Mouse (Mus musculus) heart, embryonic 13.5 days (tissue): ENCODE measurements around the gene Ppp1r12b. TPM values are rescaled to one million over a fixed set of nuclear protein-coding genes. Genes with fewer than 3 reads are reported as not detected.

ENCODE experiments used
- ATAC-seq: fragments of 200-750 bp; cut with Nextera tagmentation; 2 replicates; pipeline ENCODE4 v1.8.0; 2017; ENCODE audit warnings: moderate TSS enrichment; ENCODE audit not compliant: insufficient number of reproducible peaks, low FRiP score, low TSS enrichment; ENCODE audit errors: extremely low read depth
- H3K27ac ChIP-seq: fragments of 300-500 bp; sonication (generic); replicated peaks from 2 replicates; pipeline ENCODE4 v1.5.1; 2015; ENCODE audit warnings: moderate library complexity, mild to moderate bottlenecking, inconsistent platforms
- H3K27me3 ChIP-seq: fragments of 300-500 bp; sonication (generic); replicated peaks from 2 replicates; pipeline ENCODE4 v1.6.1; 2015; ENCODE audit warnings: mild to moderate bottlenecking, inconsistent platforms
- H3K36me3 ChIP-seq: fragments of 300-500 bp; sonication (generic); 2 replicates; pipeline ENCODE4 v1.6.1; 2015; ENCODE audit warnings: mild to moderate bottlenecking, inconsistent platforms
- H3K4me1 ChIP-seq: fragments of 300-500 bp; sonication (generic); 2 replicates; pipeline ENCODE4 v1.6.1; 2015; ENCODE audit warnings: inconsistent platforms
- H3K4me2 ChIP-seq: fragments of 300-500 bp; sonication (generic); 2 replicates; pipeline ENCODE4 v1.6.1; 2015; ENCODE audit warnings: inconsistent platforms, mild to moderate bottlenecking, moderate library complexity
- H3K4me3 ChIP-seq: fragments of 300-500 bp; sonication (generic); 2 replicates; pipeline ENCODE4 v1.5.1; 2015; ENCODE audit warnings: moderate library complexity, mild to moderate bottlenecking, inconsistent platforms
- H3K9ac ChIP-seq: fragments of 300-500 bp; sonication (generic); 2 replicates; pipeline ENCODE4 v1.6.1; 2015; ENCODE audit warnings: inconsistent platforms, mild to moderate bottlenecking, moderate library complexity
- H3K9me3 ChIP-seq: fragments of 300-500 bp; sonication (generic); 2 replicates; pipeline ENCODE4 v1.6.1; 2016; ENCODE audit warnings: inconsistent platforms
- WGBS: fragments of 180-500 bp; shearing (Covaris S2); methylation state at CpG from one replicate; pipeline ENCODE4 v1.1.7; 2015; ENCODE audit warnings: mixed read lengths; 5-methylcytosine and 5-hydroxymethylcytosine counted together
- polyA plus RNA-seq: library from polyadenylated mRNA; unstranded; fragments of >200 nt; fragmentation: Nextera tagmentation; extraction: Ambion mirVana; gene quantifications from 2 replicates; pipeline ENCODE4 v1.2.1, GENCODE M21; 2015

Ppp1r12b gene
- polyA plus RNA-seq, 1 experiment from 2014 or later, result 20.3 TPM

DNA sequence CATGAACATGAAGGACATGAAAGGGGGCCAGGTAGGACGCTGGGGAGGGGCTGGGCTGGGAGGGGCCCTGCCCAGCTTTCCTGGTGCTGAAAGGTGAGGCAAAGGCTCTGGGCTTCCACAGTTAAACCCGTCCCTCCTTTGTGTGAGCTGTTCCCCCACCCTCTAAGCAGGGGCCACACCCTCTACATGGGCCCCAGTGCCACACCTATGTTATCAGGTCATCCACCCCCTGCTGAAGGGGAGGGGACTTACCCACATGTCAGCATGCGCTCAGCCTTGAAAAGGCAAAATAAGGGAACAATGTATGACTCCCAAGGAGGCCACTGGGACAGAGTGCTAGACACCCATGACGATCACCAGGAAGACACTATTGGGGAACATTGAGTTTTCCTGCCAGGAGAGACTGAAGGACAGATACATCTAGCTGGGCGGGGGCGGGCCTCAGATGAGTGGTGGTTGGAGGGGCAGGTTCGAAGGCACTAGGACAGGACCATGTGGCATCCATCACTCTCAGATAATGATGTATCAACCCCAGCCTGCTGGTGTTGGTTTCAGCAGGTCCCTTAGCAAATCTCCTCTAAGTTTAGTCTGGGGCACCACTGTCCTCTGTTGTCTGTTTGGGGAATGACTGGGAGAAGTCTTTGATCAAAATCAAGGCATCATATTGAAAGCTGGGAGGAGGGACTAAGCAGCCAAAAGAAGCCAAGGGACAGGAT lies 213.6 kb downstream of the Ppp1r12b start:
- Histone ChIP-seq H3K4me1 (peaks cover 16% of the 10 kb centered on the region), H3K27ac (no peak overlapping the region)

DNA sequence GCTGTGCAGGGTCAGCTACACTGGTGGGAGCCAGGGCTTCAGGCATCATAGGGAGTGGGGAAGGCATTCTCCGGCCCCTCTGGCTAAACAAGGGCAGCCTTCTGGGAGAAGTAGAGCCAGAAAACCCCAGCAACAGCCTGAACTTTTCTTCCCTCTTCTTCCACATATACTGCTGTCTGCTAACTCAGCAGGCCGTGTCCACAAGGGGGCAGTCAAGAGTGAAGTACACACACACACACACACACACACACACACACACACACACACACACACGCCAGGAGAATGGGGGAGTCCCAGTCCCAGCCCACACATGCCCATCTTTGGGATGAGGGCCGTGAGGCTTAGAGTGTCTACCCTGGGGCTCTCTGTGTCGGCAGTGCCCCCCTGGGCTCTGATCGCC lies 214.3 kb downstream of the Ppp1r12b start:
- no peaks in the 10 kb centered on the region; the same call in 1 of the 2 replicates for H3K27me3 ChIP-seq
- H3K4me2 ChIP-seq, result no peak overlapping the region
- H3K27ac ChIP-seq, result no peak overlapping the region
- no peak for ATAC-seq
- H3K9ac ChIP-seq, result no peak overlapping the region
- no peaks in the 10 kb centered on the region for H3K36me3 ChIP-seq
- no peaks in the 10 kb centered on the region for H3K9me3 ChIP-seq
- H3K4me1 ChIP-seq, result peaks cover 16% of the 10 kb centered on the region
- 60% methylated on average over 6 of the region's 6 CpGs for WGBS
- no peak overlapping the region for H3K4me3 ChIP-seq

More for the DNA sequence above, 213.6 kb downstream of the Ppp1r12b start:
- Histone ChIP-seq H3K4me3 (no peak overlapping the region), H3K36me3 (no peaks in the 10 kb centered on the region), H3K27me3 (no peaks in the 10 kb centered on the region), H3K9me3 (no peaks in the 10 kb centered on the region), H3K4me2 (no peak overlapping the region), H3K9ac (no peak overlapping the region)
- 56% methylated on average over 7 of the region's 7 CpGs for WGBS
- no peak for ATAC-seq

DNA sequence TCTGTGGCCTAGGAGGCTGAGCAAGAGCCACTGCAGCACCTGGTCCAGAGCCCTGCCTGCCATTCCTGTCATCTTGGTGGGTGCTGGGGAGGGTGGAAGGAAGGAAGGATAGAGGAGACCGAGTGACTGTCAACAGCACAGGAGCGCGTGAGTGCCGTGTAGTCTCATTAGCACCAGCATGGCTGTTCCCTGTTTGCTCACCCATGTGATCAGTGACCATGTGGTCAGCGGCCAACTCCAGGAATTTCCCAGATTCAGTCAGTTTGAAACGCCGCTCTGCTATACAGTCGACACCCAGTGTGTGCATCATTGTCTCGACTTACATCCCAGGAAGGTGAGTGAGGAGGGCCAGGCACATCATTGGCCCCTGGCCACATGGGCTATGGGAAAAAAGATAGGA lies 218.3 kb downstream of the Ppp1r12b start:
- no peak overlapping the region for H3K4me2 ChIP-seq
- no peak for ATAC-seq
- no peaks in the 10 kb centered on the region for H3K36me3 ChIP-seq
- H3K27ac ChIP-seq, result no peak overlapping the region
- no peak overlapping the region for H3K4me3 ChIP-seq
- H3K9me3 ChIP-seq, result no peaks in the 10 kb centered on the region
- peaks cover 17% of the 10 kb centered on the region for H3K4me1 ChIP-seq
- H3K27me3 ChIP-seq, result peaks cover 4% of the 10 kb centered on the region; the same call in 1 of the 2 replicates
- no peak overlapping the region for H3K9ac ChIP-seq
- WGBS, result 67% methylated on average over 9 of the region's 9 CpGs

DNA sequence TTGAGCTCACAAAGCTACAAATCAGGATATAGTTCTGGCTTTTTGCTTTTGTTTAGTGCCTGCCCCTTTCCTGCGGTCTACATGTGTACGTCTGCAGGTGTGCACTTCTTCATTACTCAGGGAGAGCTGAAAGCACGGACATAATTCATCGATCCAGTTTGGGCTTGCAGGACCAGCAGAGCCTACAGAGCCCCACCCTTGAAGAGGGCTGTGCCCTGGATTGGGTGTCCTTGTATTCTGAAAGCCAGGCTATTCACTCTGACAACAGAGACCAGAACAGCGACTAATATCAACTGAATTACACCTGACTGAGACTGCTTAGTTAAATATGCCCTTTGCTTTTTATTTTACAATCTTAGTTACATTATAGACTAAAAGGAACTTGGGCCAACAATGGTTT lies 222.1 kb downstream of the Ppp1r12b start:
- Histone ChIP-seq H3K4me3 (no peak overlapping the region), H3K4me1 (peaks cover 9% of the 10 kb centered on the region), H3K36me3 (no peaks in the 10 kb centered on the region), H3K9ac (no peak overlapping the region), H3K4me2 (no peak overlapping the region), H3K27ac (no peak overlapping the region), H3K9me3 (no peaks in the 10 kb centered on the region), H3K27me3 (peaks cover 16% of the 10 kb centered on the region)
- 85% methylated on average over 5 of the region's 5 CpGs for WGBS
- ATAC-seq, result no peak

DNA sequence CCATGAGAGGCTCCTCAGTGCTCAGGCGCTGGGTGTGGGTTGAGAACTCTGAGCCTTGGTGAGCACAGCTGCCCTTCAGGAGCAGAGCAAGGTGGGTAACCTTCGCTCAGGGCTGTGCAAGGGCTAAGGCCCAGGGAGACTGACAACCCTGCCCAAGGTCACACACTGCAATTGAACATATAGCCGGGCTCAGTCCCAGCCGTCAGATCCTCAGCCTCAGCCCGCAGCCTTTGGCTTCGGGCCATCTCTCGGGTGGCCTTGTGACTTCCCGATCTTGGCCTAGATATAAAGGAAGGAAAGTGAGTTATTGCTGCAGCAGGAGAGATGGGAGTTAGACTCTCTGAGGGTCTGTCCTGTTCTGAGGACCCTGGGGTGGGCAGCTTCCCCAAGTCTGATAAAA lies 228.5 kb downstream of the Ppp1r12b start:
- Histone ChIP-seq H3K36me3 (no peaks in the 10 kb centered on the region), H3K4me1 (peaks cover 9% of the 10 kb centered on the region; the same call in 1 of the 2 replicates), H3K27me3 (peaks cover 26% of the 10 kb centered on the region), H3K9ac (no peak overlapping the region), H3K27ac (no peak overlapping the region), H3K4me3 (no peak overlapping the region), H3K4me2 (no peak overlapping the region), H3K9me3 (no peaks in the 10 kb centered on the region)
- no peak for ATAC-seq
- 54% methylated on average over 8 of the region's 8 CpGs for WGBS

DNA sequence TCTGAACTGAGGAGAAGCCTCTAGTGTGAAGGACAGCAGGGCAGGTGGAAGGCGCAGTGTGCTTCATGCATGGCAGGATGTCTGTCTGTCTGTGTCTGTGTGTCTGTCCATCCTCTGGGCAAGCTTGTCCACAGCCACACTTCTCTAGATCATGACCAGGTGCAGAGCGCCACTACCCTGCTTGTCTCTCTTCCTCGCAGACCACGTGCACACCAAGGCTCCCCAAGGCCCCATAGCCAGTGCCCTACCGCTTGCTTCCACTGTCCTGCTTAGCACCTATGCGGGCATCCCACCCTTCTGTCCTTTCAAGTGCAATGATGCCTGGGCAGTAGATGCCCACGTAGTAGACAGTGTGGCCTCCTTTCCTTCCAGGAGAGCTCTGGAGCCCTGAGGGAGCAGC lies 229.3 kb downstream of the Ppp1r12b start:
- peaks cover 9% of the 10 kb centered on the region; the same call in 1 of the 2 replicates for H3K4me1 ChIP-seq
- H3K4me3 ChIP-seq, result no peak overlapping the region
- no peak overlapping the region for H3K4me2 ChIP-seq
- H3K27me3 ChIP-seq, result peaks cover 27% of the 10 kb centered on the region; the same call in 1 of the 2 replicates
- H3K27ac ChIP-seq, result no peak overlapping the region
- WGBS, result 88% methylated on average over 7 of the region's 7 CpGs
- H3K36me3 ChIP-seq, result no peaks in the 10 kb centered on the region
- no peaks in the 10 kb centered on the region for H3K9me3 ChIP-seq
- H3K9ac ChIP-seq, result no peak overlapping the region
- ATAC-seq, result no peak

DNA sequence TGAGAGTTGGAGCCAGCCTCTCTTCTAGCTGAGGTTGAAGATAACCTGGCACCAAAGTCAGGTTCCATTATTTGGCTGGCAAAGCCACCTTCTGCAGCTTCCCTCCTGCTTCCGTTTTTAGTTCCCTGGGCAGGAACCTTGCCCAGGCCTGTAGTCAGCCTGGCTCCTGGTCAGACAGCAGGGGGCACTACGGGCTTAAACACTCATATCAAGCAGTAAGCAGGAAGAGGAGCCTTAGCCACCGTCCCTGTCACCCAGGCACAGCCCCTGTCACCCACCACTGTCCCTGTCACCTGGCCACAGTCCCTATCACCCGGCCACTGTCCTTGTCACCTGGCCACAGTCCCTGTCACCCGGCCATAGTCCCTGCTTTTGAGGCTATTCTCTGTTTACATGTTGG lies 230.5 kb downstream of the Ppp1r12b start:
- no peak overlapping the region for H3K27ac ChIP-seq
- WGBS, result 37% methylated on average over 5 of the region's 5 CpGs
- ATAC-seq, result no peak

DNA sequence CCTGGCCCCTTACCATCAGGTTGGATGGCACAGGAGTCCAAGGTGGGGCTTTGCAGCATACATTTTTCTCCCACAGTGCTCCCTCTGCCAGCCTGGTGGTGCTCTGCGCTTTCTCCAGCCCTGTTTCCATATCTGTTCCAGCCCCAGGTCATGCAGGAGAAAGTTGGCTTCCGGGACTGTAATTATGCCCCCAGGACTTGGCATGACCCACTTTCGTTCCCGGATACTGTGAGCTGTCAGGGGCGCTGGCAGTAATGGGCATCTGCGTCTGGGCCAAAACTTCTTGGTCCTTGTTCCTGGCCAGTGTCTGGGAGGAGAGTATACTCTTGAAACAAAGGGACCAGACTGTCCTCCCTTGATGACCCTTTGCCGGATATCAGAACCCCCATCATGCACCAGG lies 232.9 kb downstream of the Ppp1r12b start:
- 79% methylated on average over 7 of the region's 7 CpGs for WGBS
- H3K27me3 ChIP-seq, result peaks cover 28% of the 10 kb centered on the region

More for the DNA sequence above, 230.5 kb downstream of the Ppp1r12b start:
- no peak overlapping the region for H3K4me2 ChIP-seq
- H3K4me1 ChIP-seq, result peaks cover 9% of the 10 kb centered on the region; the same call in 1 of the 2 replicates
- H3K36me3 ChIP-seq, result no peaks in the 10 kb centered on the region
- no peak overlapping the region for H3K9ac ChIP-seq
- H3K27me3 ChIP-seq, result peaks cover 34% of the 10 kb centered on the region
- no peak overlapping the region for H3K4me3 ChIP-seq
- no peaks in the 10 kb centered on the region for H3K9me3 ChIP-seq

DNA sequence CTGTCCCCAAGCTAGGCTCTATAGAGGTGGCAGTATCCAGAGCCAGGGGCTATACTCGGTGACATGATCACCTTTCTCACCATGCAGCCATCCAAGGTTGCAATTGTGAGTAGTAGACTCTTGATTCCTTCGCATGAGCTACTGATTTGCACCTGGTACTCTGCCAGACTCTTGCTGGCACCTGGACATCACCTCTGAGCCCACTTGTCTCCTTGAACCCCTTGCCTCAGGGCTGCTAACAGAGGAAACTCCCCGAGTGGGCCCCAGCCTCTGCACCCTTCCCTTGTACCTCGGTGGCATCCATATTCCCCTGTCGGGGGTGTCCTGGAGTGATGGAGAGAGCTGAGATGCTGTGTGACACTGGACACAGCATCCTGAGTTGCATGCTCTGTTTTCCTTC lies 234.3 kb downstream of the Ppp1r12b start:
- 72% methylated on average over 5 of the region's 5 CpGs for WGBS
- H3K4me3 ChIP-seq, result no peak overlapping the region
- ATAC-seq, result no peak

More for the DNA sequence above, 232.9 kb downstream of the Ppp1r12b start:
- no peak overlapping the region for H3K9ac ChIP-seq
- H3K4me2 ChIP-seq, result no peak overlapping the region
- peaks cover 15% of the 10 kb centered on the region for H3K4me1 ChIP-seq
- H3K4me3 ChIP-seq, result no peak overlapping the region
- H3K36me3 ChIP-seq, result no peaks in the 10 kb centered on the region
- H3K9me3 ChIP-seq, result no peaks in the 10 kb centered on the region
- H3K27ac ChIP-seq, result no peak overlapping the region
- no peak for ATAC-seq

DNA sequence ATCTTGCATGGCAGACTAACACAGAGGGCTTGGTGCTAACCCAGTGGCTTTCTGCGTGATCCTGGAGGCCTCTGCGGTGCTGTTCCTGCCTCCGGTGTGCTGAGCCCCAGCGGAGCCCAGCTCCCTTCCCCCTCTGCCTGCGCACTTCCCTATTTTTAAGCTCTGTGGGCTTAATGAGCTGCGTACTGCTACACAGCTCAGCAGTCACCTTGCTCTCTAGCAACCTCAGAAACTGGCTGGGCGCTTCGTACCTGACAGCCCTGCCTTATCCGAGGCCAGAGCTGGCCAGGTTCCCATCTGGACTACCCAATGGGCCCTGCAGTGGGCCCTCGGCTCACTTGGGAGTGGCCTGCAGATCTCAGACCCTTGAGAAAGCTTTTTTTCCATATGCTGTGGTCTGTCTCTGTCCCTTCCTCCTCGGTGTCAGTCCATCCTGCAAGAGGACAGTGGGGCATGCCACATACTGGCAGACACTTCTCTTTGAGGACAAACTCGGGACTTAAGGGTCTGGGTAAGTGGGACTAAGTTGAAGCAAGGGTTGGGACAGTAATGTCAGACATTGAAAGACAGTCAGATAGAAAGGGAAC lies 235.9 kb downstream of the Ppp1r12b start:
- H3K9ac ChIP-seq, result 0 out of 2 replicates have a peak overlapping the region, but pooled peaks have one; percentile 28
- ATAC-seq, result no peak; the same call in 1 of the 2 replicates
- WGBS, result 51% methylated on average over 12 of the region's 12 CpGs
- no peak overlapping the region for H3K4me2 ChIP-seq
- no peak overlapping the region for H3K27ac ChIP-seq
- H3K4me1 ChIP-seq, result peaks cover 6% of the 10 kb centered on the region
- peaks cover 39% of the 10 kb centered on the region for H3K27me3 ChIP-seq
- no peaks in the 10 kb centered on the region for H3K9me3 ChIP-seq
- H3K4me3 ChIP-seq, result no peak overlapping the region
- H3K36me3 ChIP-seq, result no peaks in the 10 kb centered on the region

More for the DNA sequence above, 234.3 kb downstream of the Ppp1r12b start:
- H3K36me3 ChIP-seq, result no peaks in the 10 kb centered on the region
- no peak overlapping the region for H3K9ac ChIP-seq
- H3K4me2 ChIP-seq, result no peak overlapping the region
- no peak overlapping the region for H3K27ac ChIP-seq
- H3K4me1 ChIP-seq, result peaks cover 6% of the 10 kb centered on the region
- H3K9me3 ChIP-seq, result no peaks in the 10 kb centered on the region
- peaks cover 35% of the 10 kb centered on the region for H3K27me3 ChIP-seq

DNA sequence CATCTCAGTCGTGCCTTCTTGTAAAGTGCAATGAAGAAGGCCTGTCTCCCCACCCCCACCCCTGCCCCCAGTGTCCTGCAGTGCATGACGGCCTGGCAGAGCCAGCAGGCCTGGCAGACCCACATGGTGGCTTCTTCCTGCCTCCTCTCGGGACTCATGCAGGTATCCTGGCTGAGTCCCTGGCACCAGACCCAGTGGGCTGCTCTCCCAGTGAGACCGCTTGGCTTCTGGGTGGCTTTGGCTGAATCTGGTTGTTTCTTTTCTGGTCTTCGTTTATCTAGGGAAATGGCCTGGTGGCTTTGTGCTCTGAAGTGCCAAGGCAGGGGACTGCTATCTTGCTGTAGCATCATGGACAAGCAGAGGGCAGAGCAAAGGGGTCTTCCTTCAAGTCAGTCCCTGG lies 240.7 kb downstream of the Ppp1r12b start:
- Histone ChIP-seq H3K4me2 (no peak overlapping the region), H3K9ac (no peak overlapping the region), H3K4me3 (no peak overlapping the region), H3K4me1 (peaks cover 15% of the 10 kb centered on the region), H3K27ac (no peak overlapping the region), H3K36me3 (no peaks in the 10 kb centered on the region), H3K9me3 (no peaks in the 10 kb centered on the region), H3K27me3 (peaks cover 64% of the 10 kb centered on the region)
- 68% methylated on average over 5 of the region's 5 CpGs for WGBS
- ATAC-seq, result no peak

DNA sequence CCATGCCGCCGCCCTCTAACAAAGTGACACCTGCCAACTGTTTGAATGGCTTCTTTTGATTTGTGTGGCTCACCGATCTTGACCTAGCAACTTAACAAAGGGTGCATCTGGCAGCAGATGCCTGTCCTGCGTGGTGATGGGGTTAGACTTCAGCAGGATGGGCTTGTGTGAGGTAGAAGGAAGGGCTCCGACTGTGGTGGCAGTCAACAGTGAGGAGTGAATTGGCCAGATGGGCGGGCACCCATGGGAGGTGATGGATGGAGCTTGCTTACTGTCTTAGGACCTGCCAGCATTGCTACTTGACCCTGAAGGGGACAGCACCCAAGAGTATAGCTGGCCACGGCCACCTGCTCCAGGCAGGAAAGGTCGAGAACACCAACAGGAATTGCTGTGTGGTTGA lies 241.6 kb downstream of the Ppp1r12b start:
- ATAC-seq, result no peak
- Histone ChIP-seq H3K9ac (no peak overlapping the region), H3K27me3 (peaks cover 73% of the 10 kb centered on the region), H3K9me3 (no peaks in the 10 kb centered on the region), H3K27ac (no peak overlapping the region), H3K4me2 (no peak overlapping the region), H3K4me3 (no peak overlapping the region), H3K36me3 (no peaks in the 10 kb centered on the region), H3K4me1 (peaks cover 18% of the 10 kb centered on the region)
- 73% methylated on average over 8 of the region's 8 CpGs for WGBS
